Mouse (Mus musculus) heart, embryonic 14.5 days (tissue): ENCODE results near the gene Sema4f. TPM values are rescaled to one million over a fixed set of nuclear protein-coding genes. Genes with fewer than 3 reads are reported as not detected.

Experiments used
- ATAC-seq: fragments of 200-750 bp; cut with Nextera tagmentation; 2 replicates; pipeline ENCODE4 v1.8.0; 2017; ENCODE audit warnings: low read depth, moderate TSS enrichment; ENCODE audit not compliant: insufficient number of reproducible peaks, insufficient read depth, low FRiP score
- H3K27ac ChIP-seq, 2 experiments: fragments of 200-500 bp in 1 of 2; fragments of 300-500 bp in 1 of 2; sonication (generic) in 1 of 2; replicated peaks in 1 of 2; 2 replicates each; pipeline ENCODE4 v1.5.1; 2012 to 2014; ENCODE audit warnings: low read depth in 2 of 2, low read length in 2 of 2, control low read depth in 1 of 2, mild to moderate bottlenecking in 1 of 2, mixed read lengths in 1 of 2; ENCODE audit not compliant: control insufficient read depth in 1 of 2, insufficient read depth in 1 of 2
- H3K27me3 ChIP-seq: fragments of 300-500 bp; sonication (generic); 2 replicates; pipeline ENCODE4 v1.6.1; 2014; ENCODE audit warnings: mild to moderate bottlenecking, low read length, control low read depth; ENCODE audit not compliant: control insufficient read depth, insufficient read depth
- H3K36me3 ChIP-seq: fragments of 300-500 bp; sonication (generic); 2 replicates; pipeline ENCODE4 v1.6.1; 2014; ENCODE audit warnings: mild to moderate bottlenecking, control low read depth, low read length, mixed read lengths; ENCODE audit not compliant: control insufficient read depth, insufficient read depth
- H3K4me1 ChIP-seq, 2 experiments: fragments of 200-500 bp in 1 of 2; fragments of 300-500 bp in 1 of 2; sonication (generic) in 1 of 2; 2 replicates each; pipeline ENCODE4 v1.6.1; 2012 to 2014; ENCODE audit warnings: low read length in 2 of 2, control low read depth in 1 of 2, mixed read lengths in 1 of 2; ENCODE audit not compliant: control insufficient read depth in 2 of 2, insufficient read depth in 2 of 2
- H3K4me2 ChIP-seq: fragments of 300-500 bp; sonication (generic); 2 replicates; pipeline ENCODE4 v1.6.1; 2014; ENCODE audit warnings: mild to moderate bottlenecking, low read length
- H3K4me3 ChIP-seq, 2 experiments: fragments of 200-500 bp in 1 of 2; fragments of 300-500 bp in 1 of 2; sonication (generic) in 1 of 2; 2 replicates each; pipeline ENCODE4 v1.5.1; 2012 to 2014; ENCODE audit warnings: low read length in 2 of 2, mild to moderate bottlenecking in 2 of 2, control low read depth in 1 of 2, low read depth in 1 of 2, moderate library complexity in 1 of 2; ENCODE audit not compliant: control insufficient read depth in 1 of 2, insufficient read depth in 1 of 2
- H3K9ac ChIP-seq: fragments of 300-500 bp; sonication (generic); 2 replicates; pipeline ENCODE4 v1.6.1; 2014; ENCODE audit warnings: mild to moderate bottlenecking, low read length
- H3K9me3 ChIP-seq: fragments of 300-500 bp; sonication (generic); 2 replicates; pipeline ENCODE4 v1.6.1; 2016; ENCODE audit warnings: low read length, control low read depth; ENCODE audit not compliant: control insufficient read depth
- WGBS: fragments of 180-500 bp; shearing (Covaris S2); extraction: QIAGEN DNeasy Blood & Tissue Kit; methylation state at CpG from one replicate; pipeline ENCODE4 v1.1.7; 2014; 5-methylcytosine and 5-hydroxymethylcytosine counted together
- polyA plus RNA-seq: library from polyadenylated mRNA; unstranded; fragments of >200 nt; fragmentation: Nextera tagmentation; extraction: Ambion mirVana; gene quantifications from 2 replicates; pipeline ENCODE4 v1.2.1, GENCODE M21; 2014

Gene Sema4f
- polyA plus RNA-seq, 1 experiment from 2014 or later: not detected

- 67% methylated on average over 9 of the region's 9 CpGs for WGBS
- Histone ChIP-seq H3K27me3 (no peaks in the 10 kb centered on the region), H3K36me3 (no peaks in the 10 kb centered on the region), H3K4me2 (no peak overlapping the region), H3K4me1 (no peaks in the 10 kb centered on the region), H3K4me3 (no peak overlapping the region), H3K27ac (no peak overlapping the region), H3K9ac (no peak overlapping the region), H3K9me3 (no peaks in the 10 kb centered on the region)
- ATAC-seq: no peak
These were observed 17.9 kb downstream of the Sema4f start for GRCm38 (mm10) chr6:82921426-82922224.

GRCm38 (mm10) chr6:82919520-82919919, 20.0 kb downstream of the Sema4f start:
- Histone ChIP-seq H3K4me3 (no peak overlapping the region), H3K27me3 (0 out of 2 replicates have a peak, but pooled peaks cover 5% of the 10 kb centered on the region), H3K9ac (no peak overlapping the region), H3K36me3 (no peaks in the 10 kb centered on the region), H3K4me2 (no peak overlapping the region), H3K27ac (no peak overlapping the region), H3K4me1 (no peaks in the 10 kb centered on the region), H3K9me3 (no peaks in the 10 kb centered on the region)
- WGBS: 38% methylated on average over 8 of the region's 8 CpGs
- no peak for ATAC-seq

GRCm38 (mm10) chr6:82918371-82918770, 21.2 kb downstream of the Sema4f start:
- no peak overlapping the region for H3K9ac ChIP-seq
- H3K9me3 ChIP-seq: no peaks in the 10 kb centered on the region
- no peak overlapping the region for H3K4me3 ChIP-seq
- no peaks in the 10 kb centered on the region for H3K36me3 ChIP-seq
- 76% methylated on average over 14 of the region's 14 CpGs for WGBS
- no peaks in the 10 kb centered on the region for H3K4me1 ChIP-seq
- 0 out of 2 replicates have a peak, but pooled peaks cover 5% of the 10 kb centered on the region for H3K27me3 ChIP-seq
- no peak overlapping the region for H3K27ac ChIP-seq
- H3K4me2 ChIP-seq: no peak overlapping the region
- ATAC-seq: no peak

GRCm38 (mm10) chr6:82917778-82918129, 21.8 kb downstream of the Sema4f start:
- no peaks in the 10 kb centered on the region for H3K36me3 ChIP-seq
- WGBS: 13% methylated on average over 8 of the region's 8 CpGs
- no peak overlapping the region for H3K4me2 ChIP-seq
- H3K27me3 ChIP-seq: 0 out of 2 replicates have a peak, but pooled peaks cover 5% of the 10 kb centered on the region
- no peaks in the 10 kb centered on the region for H3K9me3 ChIP-seq
- no peak overlapping the region for H3K4me3 ChIP-seq
- H3K4me1 ChIP-seq: no peaks in the 10 kb centered on the region; a peak in 1 of 4 replicates
- H3K9ac ChIP-seq: no peak overlapping the region
- H3K27ac ChIP-seq: no peak overlapping the region
- 0 out of 2 replicates have a peak, but pooled peaks have one; percentile 22 for ATAC-seq

GRCm38 (mm10) chr6:82917076-82917777, 22.3 kb downstream of the Sema4f start:
- Histone ChIP-seq H3K9me3 (no peaks in the 10 kb centered on the region), H3K27me3 (0 out of 2 replicates have a peak, but pooled peaks cover 5% of the 10 kb centered on the region), H3K4me3 (no peak overlapping the region), H3K4me2 (no peak overlapping the region), H3K4me1 (no peaks in the 10 kb centered on the region; a peak in 1 of 4 replicates), H3K36me3 (no peaks in the 10 kb centered on the region), H3K27ac (no peak overlapping the region), H3K9ac (no peak overlapping the region)
- ATAC-seq: no peak
- 71% methylated on average over 26 of the region's 26 CpGs for WGBS

- Histone ChIP-seq H3K4me2 (no peak overlapping the region), H3K4me3 (no peak overlapping the region), H3K9me3 (no peaks in the 10 kb centered on the region), H3K9ac (no peak overlapping the region), H3K27me3 (0 out of 2 replicates have a peak, but pooled peaks cover 5% of the 10 kb centered on the region), H3K4me1 (no peaks in the 10 kb centered on the region; a peak in 1 of 4 replicates), H3K36me3 (no peaks in the 10 kb centered on the region), H3K27ac (no peak overlapping the region)
- ATAC-seq: no peak
- WGBS: 80% methylated on average over 4 of the region's 4 CpGs
These were observed 23.1 kb downstream of the Sema4f start for GRCm38 (mm10) chr6:82916459-82916858.

GRCm38 (mm10) chr6:82915889-82916288, 23.7 kb downstream of the Sema4f start:
- Histone ChIP-seq H3K4me2 (no peak overlapping the region), H3K9ac (no peak overlapping the region), H3K9me3 (no peaks in the 10 kb centered on the region), H3K36me3 (no peaks in the 10 kb centered on the region), H3K27me3 (0 out of 2 replicates have a peak, but pooled peaks cover 5% of the 10 kb centered on the region), H3K27ac (no peak overlapping the region), H3K4me1 (no peaks in the 10 kb centered on the region; a peak in 1 of 4 replicates), H3K4me3 (no peak overlapping the region)
- no peak for ATAC-seq
- WGBS: 22% methylated on average over 3 of the region's 3 CpGs
